12 mouse cellular contexts compared by ENCODE assay signal in genomic region chr3:109568542-109569265, GRCm38 (mm10).
DNase-seq lines count a peak whose midpoint lies in the region; ATAC-seq lines count a peak whose summit lies in the region.
"Had no signal": no experiment of that assay in that cellular context is flagged by ENCODE, and none has a peak within 500 bp of the region (broad histone marks: within the 10 kb centered on the region; RNA-seq: fewer than 3 reads in every experiment).

No protein-coding gene starts in this region.

- H3K9ac ChIP-seq in heart, embryonic 11.5 days (ENCODE audit: low read depth, low read length): no peak overlapping the region
- H3K9ac ChIP-seq: limb, embryonic 13.5 days had no signal

- H3K4me1 ChIP-seq in heart, embryonic 11.5 days (ENCODE audit: control insufficient read depth, insufficient read depth, low read length): no peaks in the 10 kb centered on the region

- no peaks in the 10 kb centered on the region for H3K27me3 ChIP-seq in heart, embryonic 11.5 days (ENCODE audit: control insufficient read depth, insufficient read depth, low read length)
- H3K27me3 ChIP-seq: CH12.LX; limb, embryonic 13.5 days had no signal

- no peak overlapping the region for H3K4me3 ChIP-seq in heart, embryonic 11.5 days (ENCODE audit: low read depth, low read length)
- H3K4me3 ChIP-seq: layer of hippocampus, adult 2 months; limb, embryonic 13.5 days had no signal

- no peak overlapping the region for H3K4me2 ChIP-seq in heart, embryonic 11.5 days
- H3K4me2 ChIP-seq: limb, embryonic 13.5 days had no signal

- peak; percentile 85 for DNase-seq in heart, adult 11 months
- peak; percentile 46 for DNase-seq in 3T3-L1 (ENCODE audit: low read depth, low spot score)
- peak; percentile 60 for DNase-seq in brain, adult 2 months (ENCODE audit: low read depth, low spot score)
- no peak for DNase-seq in left cerebral cortex, postnatal 10 days (ENCODE audit: extremely low spot score in 1 of 2, low spot score in 2 of 2)
- no peak for DNase-seq in adrenal gland, adult 8-10 months
- DNase-seq: cerebellum, postnatal 10 days had no signal

- intact Hi-C loops in left cerebral cortex, postnatal 10 days (cut with DNase I): no loop called here

- WGBS in heart, embryonic 11.5 days (ENCODE audit: insufficient replicate concordance): 22% methylated on average over 3 of the region's 3 CpGs

- no peak for ATAC-seq in heart, embryonic 11.5 days (replicated peaks; ENCODE audit: insufficient number of reproducible peaks, low FRiP score, low TSS enrichment)
- ATAC-seq in megakaryocyte, adult 5-6 weeks (ENCODE audit: poor library complexity, severe bottlenecking): peak; percentile 56
- no peak; the same call in 1 of the 2 replicates for ATAC-seq in frontal cortex, adult (ENCODE audit: low TSS enrichment)

- H3K36me3 ChIP-seq in heart, embryonic 11.5 days (ENCODE audit: control insufficient read depth, insufficient read depth, low read length): no peaks in the 10 kb centered on the region
- H3K36me3 ChIP-seq: limb, embryonic 13.5 days had no signal

- H3K9me3 ChIP-seq in heart, embryonic 11.5 days (replicated peaks; ENCODE audit: control insufficient read depth, low read length): no peaks in the 10 kb centered on the region
- H3K9me3 ChIP-seq: limb, embryonic 13.5 days had no signal

- no peak overlapping the region for H3K27ac ChIP-seq in heart, embryonic 11.5 days (ENCODE audit: low read depth, low read length)
- H3K27ac ChIP-seq: layer of hippocampus, adult 2 months; limb, embryonic 13.5 days had no signal

Comparison
In these comparisons a context has a peak if more than half of its experiments do, and no peak if none do; other contexts are left out.
1. DNase-seq: peak in heart, adult 11 months (single experiment), 3T3-L1 (single experiment) and brain, adult 2 months (single experiment); none in left cerebral cortex, postnatal 10 days (0 of 2) and adrenal gland, adult 8-10 months (single experiment).